Mouse (Mus musculus): ENCODE measurements around the gene Haus3.

Haus3 gene

DNA sequence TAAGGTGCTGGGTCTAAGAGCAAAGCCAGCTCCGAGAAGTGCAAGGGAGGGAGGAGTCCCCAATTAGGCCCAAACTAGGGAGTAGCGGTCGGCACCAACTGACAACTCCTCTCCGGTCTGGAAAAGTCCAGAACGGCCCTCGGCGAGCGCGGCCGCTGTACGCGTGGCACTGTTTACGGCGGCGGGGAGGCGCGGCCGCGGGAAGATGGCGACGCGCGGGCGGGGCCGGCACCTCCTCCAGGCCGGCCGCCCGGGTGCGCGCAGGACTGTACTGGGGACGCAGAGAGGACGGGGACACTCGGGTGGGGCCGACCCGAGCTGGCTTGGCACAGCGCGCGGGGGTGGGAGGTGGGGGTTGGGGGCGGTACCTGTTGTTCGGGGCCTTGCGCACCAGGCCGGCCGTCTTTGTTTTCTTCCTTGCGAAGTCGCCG lies 17.6 kb upstream of the Haus3 start:
- peak; percentile 40 for DNase-seq (ENCODE audit: low read depth)

DNA sequence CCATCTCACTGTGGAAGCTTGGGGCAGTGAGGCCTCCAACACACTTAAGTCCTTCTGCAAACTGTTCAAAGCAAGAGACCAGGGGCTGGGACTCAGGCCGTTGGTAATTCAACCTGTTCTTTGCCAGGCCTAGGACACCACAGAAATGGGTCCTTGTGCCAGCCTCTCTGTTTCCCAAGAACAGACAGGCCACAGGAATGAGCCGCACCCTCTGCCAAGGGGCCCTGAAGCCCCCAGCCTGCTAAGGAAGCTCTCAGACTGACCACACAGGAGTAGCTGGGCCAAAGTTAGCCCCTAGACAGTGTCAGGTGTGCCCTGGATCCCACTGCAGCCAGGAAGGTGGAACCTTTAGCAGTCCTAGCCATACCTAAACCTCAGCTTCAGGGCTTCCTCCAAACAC lies 17.1 kb upstream of the Haus3 start:
- no peak for DNase-seq (ENCODE audit: low read depth)

DNA sequence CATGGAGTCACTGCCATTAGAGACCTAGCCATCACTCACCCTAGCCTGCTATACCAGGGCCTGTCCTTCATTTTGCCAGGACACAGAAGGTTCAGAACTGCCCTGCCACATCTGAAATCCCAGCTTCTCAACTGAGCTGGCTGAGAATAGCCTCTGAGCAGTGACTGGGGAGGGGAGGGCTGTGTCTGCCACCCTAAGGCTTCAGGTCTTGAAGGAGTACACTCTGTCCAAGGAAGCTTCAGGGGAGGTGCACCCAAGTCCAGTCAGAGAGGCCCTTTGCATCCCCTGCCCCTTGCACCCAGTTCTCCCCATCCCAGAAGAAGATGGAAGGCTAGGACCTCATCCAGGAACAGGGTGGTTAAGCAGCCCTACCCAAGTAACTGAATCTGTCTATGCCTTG lies 16.5 kb upstream of the Haus3 start:
- no peak for DNase-seq (ENCODE audit: low read depth)

DNA sequence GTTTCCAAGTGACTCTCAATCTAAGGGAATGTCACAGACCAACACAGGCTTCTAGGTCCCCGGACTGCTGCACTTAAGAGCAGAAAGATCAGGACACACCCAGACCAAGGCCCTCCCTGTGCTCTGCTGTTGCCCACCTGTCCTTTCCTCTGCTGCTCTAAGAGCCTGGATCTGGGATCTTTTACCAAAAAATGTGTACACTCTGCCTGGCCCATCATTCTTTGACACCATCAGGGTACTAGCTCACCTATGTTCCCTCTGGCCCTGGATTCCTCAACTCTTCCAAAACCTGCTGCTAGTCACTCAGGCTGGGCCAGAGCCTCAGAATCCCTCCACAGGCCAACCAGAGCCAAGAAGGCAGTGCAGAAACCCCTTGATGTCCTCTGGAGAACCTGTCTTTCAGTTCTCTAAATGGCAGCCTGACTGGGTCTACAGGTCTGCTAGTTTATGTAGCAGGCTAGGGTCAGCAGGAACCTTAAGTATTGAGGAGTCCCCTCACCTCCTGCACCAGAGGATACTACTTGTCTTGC lies 15.8 kb upstream of the Haus3 start:
- DNase-seq (ENCODE audit: low read depth), result no peak

DNA sequence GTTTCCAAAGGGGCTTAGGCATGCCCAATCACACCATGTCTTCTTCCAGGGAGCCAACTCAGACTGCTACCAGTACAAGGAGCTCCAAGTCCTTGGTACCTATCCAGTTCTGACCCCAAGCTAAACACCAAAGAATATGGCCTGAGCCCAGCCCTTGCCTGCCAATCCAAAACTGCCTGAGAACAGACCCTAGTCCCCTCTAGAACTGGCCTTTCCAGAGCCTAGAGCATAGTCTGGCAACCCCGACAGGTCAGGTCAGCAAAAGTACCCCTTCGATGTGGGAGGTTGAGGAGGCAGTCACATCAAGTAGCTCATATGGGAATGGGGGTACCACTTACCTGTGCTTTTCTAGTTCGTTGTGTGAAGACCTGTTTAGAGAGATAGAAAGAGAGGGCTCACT lies 14.6 kb upstream of the Haus3 start:
- DNase-seq (ENCODE audit: low read depth), result no peak

DNA sequence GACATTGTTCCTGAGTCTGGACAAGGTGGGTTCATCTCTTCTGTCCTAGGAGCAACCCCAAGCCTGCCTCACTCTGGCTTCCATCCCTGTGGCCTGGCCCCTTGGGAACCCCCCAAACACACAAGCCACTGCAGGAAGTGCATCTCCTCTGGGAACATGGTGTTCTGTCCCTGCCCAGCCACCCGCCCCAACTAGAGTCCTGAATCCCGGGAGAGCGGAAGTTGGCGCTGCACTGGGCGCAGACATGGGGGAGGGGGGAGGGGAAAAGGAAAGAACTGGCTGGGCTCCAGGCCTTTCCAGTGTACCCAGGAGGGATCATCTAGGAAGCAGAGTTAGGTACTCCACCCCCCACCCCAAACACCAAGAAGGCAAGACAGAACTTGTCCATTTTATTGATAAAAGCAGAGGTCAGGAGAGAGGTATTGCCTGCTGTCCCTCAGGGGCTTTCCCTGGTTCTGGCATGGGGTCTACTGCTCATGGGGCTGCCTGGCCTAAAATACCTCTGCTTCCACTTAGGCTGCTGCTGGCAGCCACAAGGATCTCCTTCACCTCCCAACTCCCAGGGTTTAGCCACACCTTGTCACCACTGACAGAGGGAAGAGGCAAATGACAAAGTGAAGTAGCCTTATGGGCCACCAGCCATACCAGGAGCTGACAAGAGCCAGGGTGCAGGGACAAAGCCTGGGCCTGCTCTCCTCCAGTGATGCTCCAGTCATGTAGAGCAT lies 14.0 kb upstream of the Haus3 start:
- no peak for DNase-seq (ENCODE audit: low read depth)

DNA sequence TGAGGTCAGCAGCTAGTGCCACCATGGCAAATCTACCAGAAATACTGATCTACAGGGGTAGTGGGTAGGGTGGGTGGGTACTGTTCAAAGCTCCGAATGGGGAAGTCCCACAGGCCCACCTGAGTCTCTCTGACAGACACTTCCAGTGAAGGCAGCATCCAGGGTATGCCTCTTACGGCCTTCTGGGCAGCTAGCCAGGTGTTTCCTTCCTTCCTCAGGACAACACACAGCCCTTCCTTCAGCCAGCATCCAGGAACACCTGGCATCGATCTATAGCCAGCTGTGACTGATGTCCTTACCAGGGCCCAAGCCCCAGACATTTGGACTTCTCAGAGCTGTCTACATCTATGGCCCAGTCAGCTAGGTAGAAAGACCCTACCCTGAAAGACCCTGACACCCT lies 13.2 kb upstream of the Haus3 start:
- no peak for DNase-seq (ENCODE audit: low read depth)

DNA sequence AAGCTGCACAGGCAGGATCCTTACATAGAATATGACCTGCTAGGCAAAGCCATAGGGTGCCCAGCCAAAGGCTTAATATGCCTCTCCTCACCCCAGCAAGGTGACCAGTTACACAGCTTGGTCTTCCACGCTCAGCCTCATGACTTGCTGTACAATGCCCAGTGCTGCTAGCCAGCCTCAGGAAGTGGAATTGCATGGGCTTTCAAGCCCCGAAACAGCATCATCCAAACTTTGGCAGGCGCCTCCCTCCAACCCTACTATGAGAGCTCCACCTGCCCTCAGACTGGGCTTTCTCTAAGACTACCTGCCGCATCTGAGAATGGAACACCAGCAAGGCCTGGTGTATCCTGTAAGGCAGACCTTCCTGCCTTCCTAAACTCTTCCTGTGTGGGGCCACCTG lies 8.5 kb upstream of the Haus3 start:
- no peak for DNase-seq (ENCODE audit: low read depth)

DNA sequence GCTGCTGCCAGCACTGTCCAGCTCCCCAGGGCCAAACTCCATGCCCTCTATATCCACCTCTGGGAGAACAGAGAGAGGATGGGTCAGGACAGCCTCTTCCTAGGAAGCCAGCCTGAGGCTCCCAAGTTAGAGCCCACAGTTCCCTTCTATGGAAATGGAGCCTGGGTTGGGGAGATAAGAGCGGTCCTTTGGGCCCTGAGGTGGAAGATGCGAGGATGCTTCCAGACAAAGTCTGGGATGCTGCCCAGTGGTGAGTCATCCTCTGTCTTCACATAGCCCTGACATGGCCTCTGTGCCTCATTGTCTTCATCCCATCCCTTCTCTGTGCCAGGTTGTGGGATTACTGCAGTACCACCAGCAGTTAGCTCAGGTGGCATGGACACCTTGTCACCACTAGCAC lies 7.8 kb upstream of the Haus3 start:
- DNase-seq (ENCODE audit: low read depth), result no peak

DNA sequence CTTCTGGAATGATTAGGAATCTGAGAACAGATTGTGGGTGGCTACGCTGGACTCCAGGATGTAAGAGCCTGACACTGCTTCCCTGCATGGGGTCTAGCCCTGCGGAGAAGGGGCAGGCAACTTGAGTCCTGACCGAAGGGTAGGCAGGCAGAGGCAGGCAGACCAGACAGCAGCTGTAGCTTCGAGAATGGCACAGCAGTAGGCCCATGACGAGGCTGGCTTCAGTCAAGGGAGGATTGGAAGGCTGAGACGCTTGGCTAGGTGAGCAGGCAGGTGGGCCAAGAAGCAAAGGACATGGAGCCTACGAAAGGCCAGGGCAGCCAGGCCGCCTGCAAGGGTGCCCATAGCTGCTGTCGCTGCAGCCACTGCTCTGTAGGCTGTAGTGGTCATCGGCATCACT lies 7.4 kb upstream of the Haus3 start:
- no peak for DNase-seq (ENCODE audit: low read depth)

DNA sequence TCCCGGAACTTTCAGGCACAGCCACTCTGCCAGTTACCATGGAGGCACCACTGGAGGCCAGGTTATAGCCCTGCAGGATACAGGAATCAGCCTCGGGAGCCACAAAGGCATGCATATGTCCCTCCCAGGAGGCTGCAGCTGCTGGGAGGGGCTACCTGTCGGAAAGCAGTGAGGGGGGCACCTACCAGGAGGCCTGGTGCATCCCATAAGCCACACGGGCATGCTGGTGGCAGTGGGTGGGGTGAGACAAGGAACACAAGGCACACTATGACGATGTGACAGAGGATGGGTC lies 6.0 kb upstream of the Haus3 start:
- no peak for DNase-seq (ENCODE audit: low read depth)

DNA sequence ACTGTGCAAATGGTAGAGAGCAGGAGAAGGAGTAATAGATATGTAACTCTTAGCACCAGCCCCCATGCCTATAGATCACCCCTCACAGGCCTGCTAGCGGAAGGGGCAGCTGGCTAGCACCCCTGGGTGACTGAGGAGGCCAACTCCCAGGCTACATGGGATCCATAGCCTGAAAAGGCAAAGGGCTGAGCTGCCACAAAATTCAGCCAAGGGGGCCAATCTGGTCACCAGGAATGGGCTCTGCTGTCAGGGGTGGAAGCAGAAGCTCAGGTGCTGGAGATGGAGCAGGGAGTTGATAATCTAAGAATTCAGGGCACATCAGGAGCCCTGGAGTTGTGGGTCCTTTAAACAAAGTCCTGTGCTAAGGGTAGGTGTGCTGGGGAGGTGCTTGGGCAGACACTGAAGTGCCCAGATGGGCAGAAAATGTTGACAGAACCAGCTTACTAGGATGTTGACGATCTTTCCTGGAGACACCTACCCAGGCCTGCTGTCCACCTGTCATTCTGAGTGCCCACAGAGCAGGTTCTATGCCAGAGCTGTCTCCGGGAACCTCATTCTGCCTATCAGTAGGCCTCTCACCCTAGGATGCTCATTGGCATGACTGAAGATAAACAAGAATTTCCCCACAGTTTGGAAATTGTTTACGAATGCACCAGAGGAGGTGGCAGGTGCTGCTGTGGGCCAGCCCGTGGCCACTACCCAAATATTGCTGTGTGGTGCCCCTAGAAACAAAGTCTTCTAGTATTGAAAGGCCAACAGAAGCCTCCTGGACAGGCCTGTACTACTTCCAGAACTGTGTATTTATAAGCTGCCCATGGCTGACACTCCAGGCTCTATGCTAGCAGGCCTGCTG lies 5.4 kb upstream of the Haus3 start:
- no peak for DNase-seq (ENCODE audit: low read depth)

DNA sequence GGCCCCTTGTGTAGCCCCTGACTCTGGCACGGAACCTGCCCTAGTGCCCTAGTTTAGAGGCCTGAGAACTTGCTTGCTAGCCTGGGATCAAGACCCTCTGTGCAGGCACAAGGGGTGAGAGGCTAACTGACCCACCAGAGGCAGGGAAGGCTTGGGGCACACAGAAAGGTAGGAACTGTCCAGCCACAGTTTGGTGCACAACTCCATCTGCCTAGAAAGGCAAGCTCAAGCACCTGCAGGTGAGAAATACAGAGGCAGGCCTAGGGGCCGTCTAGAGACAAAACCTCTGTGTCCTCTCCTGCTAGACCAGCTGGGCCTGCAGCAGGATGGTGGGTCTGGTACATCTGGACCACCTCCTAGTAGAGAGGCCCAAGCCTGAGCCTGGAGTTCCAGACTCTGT lies 4.7 kb upstream of the Haus3 start:
- DNase-seq (ENCODE audit: low read depth), result no peak

DNA sequence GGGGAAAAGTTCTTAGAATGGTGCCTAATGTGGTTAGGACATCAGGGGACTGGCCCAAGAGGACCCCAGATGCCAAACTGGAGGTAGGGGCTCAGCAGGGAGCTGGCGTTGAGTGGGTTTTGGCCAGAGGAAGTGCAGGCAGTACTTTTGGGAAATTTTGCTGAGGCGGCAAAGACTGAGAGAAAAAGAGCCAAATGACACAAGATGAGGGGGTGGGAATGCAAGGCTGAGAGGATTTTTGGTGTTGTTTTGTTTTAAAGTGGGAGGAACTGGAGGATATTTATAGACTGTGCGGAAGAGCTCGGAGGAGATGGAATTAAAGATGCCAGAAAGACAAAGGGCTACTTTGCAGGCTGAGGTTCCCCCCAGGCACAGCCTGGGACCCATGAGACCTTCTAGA lies 1.4 kb upstream of the Haus3 start:
- DNase-seq (ENCODE audit: low read depth), result no peak

DNA sequence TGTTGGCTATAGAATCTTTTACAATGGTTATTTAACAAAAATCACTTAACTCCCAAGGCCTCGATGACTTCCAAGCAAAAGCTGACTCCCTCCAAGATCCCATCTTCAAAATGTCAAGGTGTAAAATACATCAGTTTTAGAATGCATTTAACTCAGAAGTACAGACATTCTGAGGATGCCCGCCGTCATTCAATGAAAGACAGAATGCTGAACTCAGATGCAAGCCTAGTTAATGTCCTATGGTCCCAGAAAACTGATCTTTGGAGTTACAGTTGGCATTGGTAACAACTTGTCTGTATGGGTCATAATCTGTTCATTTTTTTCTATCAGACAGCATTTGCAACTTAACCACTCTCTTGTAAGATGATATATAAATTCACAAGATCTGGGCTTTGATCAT lies 627 bp upstream of the Haus3 start:
- no peak for DNase-seq (ENCODE audit: low read depth)

DNA sequence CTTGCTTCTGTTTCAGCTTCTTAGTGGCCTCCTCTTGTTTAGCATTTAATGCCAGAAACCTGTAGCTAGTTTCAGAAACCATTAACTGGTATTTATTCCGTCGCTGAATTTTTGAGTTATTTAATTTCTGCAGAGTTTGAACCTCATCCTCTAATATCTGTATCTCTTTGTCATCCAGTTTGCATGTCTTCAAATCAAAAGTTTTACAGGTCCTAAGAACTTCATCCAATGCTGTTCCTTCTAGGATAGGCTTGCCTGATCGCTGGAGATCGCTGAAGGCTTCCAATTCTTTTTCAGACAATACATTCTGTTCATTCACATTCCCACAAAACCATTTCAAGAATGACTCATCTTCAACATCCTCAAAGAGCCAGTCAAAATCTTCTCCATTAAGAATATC lies 1.5 kb downstream of the Haus3 start:
- DNase-seq (ENCODE audit: low read depth), result no peak

DNA sequence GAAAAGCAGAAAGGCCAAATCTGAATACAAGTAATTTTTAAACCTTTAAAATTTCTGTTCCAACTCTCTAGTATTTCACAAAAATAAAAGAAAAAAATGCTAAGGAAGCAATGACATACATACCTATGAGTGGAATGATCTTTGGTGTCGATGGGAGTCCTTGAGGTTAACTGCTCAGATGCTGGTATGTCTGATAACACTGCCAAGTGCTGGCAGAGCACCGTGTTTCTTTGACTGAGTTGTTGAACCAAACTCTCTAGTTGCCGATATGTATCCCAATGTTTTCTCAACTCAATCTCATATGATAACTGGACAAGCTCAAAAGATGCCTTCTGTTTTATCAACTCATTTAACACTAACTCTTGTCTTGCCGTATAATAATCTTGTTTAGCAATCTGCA lies 3.5 kb downstream of the Haus3 start:
- peak; percentile 52 for DNase-seq (ENCODE audit: low read depth)

DNA sequence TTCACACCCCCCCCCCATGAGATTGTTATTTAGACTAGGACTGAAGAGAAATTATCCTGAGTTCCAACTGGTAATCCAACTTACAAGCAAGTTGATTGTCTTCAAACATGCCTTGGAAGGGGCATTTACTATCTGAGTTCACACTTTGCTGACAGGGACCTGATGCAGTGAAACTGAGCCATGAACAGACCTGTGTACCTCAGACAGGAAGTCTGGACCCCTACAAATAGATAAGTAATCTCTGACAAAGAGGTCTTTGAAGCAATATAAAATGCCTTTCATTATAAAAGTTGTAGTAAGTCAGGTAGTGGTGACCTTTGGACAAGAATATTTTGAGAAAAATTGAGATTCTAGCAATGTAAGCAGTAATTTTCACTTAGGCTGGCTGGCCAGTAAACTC lies 20.9 kb downstream of the Haus3 start:
- DNase-seq (ENCODE audit: low read depth), result no peak

DNA sequence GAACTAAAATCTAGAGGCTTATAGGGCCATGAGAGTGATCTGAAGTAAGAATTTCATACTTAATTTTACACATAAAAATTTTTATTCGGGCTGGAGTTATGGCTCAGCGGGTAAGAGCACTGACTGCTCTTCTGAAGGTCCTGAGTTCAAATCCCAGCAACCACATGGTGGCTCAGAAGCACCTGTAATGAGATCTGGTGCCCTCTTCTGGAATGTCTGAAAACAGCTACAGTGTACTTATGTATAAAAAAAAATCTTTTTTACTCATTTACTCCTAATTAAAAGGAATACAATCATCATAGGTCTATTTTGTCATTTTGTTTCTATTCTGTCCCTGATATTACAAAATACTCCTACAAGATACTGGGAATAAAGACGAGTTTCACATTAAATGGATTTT lies 21.8 kb downstream of the Haus3 start:
- DNase-seq (ENCODE audit: low read depth), result no peak

DNA sequence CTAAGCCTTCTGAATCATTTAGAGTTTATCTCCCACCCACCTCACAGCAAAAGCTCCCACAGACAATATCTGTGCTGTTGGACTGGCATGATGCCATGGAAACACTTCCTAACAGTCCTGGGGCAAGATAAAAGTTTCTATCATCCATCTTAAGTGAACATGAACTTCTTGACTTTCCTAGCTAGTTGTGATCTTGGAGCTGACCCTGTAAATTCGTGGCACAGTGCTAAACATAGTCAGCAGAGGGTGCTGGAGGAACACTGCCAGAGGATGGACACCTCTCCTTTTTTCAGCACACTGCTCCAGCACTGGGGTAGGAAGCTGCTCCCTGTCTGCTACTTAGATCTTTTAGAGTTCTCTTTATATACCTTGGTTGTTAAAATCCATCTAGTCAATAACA lies 29.6 kb downstream of the Haus3 start:
- DNase-seq (ENCODE audit: low read depth), result peak; percentile 65

DNA sequence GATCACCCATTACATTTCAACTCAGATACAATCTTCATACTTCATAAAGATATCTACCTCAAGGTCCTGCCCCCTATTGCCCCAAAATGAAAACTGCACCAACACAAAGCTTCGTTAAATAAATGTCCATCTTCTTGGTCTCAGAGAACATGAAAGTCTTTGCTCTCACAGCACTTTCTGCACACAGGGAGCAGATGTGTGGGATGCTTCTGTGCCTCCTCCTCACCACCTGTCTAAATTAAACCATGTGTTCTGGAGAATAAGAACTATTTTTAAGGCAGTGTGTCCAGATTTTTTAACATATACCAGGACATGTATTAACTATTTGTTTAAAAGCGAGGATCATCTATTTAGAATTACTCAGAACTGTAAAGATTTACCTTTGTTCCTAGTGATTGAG lies 36.6 kb downstream of the Haus3 start:
- DNase-seq (ENCODE audit: low read depth), result no peak

DNA sequence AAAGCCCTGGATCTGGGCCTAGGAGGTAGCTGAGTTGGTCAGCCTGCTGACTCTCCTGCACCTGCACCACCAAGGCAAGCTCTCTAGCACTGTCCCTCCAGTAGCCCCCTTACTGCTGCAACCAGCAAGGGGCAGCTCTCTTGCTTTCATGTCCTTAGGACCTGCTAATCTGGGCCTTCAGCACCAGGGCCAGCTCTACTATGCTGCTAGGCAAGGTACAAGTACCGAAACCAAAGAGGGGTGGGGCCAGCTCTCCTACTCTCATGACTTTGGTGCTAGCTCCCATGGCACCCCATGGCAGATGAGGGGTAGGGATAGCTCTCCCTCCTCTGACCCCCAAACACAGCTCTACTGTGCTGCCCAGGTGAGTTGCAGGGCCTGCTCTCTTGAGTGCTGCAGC lies 45.2 kb downstream of the Haus3 start:
- peak; percentile 36 for DNase-seq (ENCODE audit: low read depth)

DNA sequence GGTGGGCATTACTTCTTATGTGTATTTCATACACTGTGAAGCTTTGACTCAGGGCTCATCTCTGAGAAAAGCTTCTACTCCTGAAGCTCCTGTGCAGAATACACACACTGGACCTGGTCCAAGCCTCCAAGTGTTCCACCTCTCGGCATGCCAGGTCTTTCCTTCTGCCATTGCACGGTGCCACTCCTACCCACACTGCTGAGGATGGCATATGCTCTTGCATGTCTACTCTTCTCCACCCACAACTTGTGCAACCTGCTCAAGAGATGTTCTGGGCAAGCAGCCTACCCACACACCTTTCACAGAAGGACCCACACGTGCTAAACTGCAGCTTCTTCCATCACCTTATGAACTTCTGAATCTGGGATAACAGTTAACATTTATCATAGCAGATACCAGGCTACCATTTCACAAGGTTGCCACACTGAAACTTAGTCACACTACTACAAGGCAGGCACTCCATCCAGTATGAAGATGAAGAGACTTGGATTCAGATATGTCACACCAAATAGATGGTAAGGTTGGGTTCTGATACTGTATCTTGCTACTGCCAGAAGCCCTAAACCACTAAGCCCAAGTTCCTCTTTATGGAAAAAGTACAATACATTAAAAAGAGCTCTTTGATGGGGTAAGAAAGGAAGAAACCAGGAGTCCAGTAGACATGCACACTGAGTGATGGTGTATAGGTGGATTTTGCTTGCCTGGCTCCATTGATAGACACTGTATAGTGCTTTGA lies 50.0 kb downstream of the Haus3 start:
- peak; percentile 11 for DNase-seq (ENCODE audit: low read depth)
